Mouse (Mus musculus) heart, embryonic 14.5 days (tissue): ENCODE measurements around the gene Gpx3. TPM values are rescaled to one million over a fixed set of nuclear protein-coding genes. Genes with fewer than 3 reads are reported as not detected.
"Not testable (repeated sequence)": the region's sequence is repeated elsewhere in the genome, so short reads cannot be mapped to it uniquely, and the experiment has no call there.

Experiments used
- ATAC-seq: fragments of 200-750 bp; cut with Nextera tagmentation; 2 replicates; pipeline ENCODE4 v1.8.0; 2017; ENCODE audit warnings: low read depth, moderate TSS enrichment; ENCODE audit not compliant: insufficient number of reproducible peaks, insufficient read depth, low FRiP score
- H3K27ac ChIP-seq, 2 experiments: fragments of 200-500 bp in 1 of 2; fragments of 300-500 bp in 1 of 2; sonication (generic) in 1 of 2; replicated peaks in 1 of 2; 2 replicates each; pipeline ENCODE4 v1.5.1; 2012 to 2014; ENCODE audit warnings: low read depth in 2 of 2, low read length in 2 of 2, control low read depth in 1 of 2, mild to moderate bottlenecking in 1 of 2, mixed read lengths in 1 of 2; ENCODE audit not compliant: control insufficient read depth in 1 of 2, insufficient read depth in 1 of 2
- H3K27me3 ChIP-seq: fragments of 300-500 bp; sonication (generic); 2 replicates; pipeline ENCODE4 v1.6.1; 2014; ENCODE audit warnings: mild to moderate bottlenecking, low read length, control low read depth; ENCODE audit not compliant: control insufficient read depth, insufficient read depth
- H3K36me3 ChIP-seq: fragments of 300-500 bp; sonication (generic); 2 replicates; pipeline ENCODE4 v1.6.1; 2014; ENCODE audit warnings: mild to moderate bottlenecking, control low read depth, low read length, mixed read lengths; ENCODE audit not compliant: control insufficient read depth, insufficient read depth
- H3K4me1 ChIP-seq, 2 experiments: fragments of 200-500 bp in 1 of 2; fragments of 300-500 bp in 1 of 2; sonication (generic) in 1 of 2; 2 replicates each; pipeline ENCODE4 v1.6.1; 2012 to 2014; ENCODE audit warnings: low read length in 2 of 2, control low read depth in 1 of 2, mixed read lengths in 1 of 2; ENCODE audit not compliant: control insufficient read depth in 2 of 2, insufficient read depth in 2 of 2
- H3K4me2 ChIP-seq: fragments of 300-500 bp; sonication (generic); 2 replicates; pipeline ENCODE4 v1.6.1; 2014; ENCODE audit warnings: mild to moderate bottlenecking, low read length
- H3K4me3 ChIP-seq, 2 experiments: fragments of 200-500 bp in 1 of 2; fragments of 300-500 bp in 1 of 2; sonication (generic) in 1 of 2; 2 replicates each; pipeline ENCODE4 v1.5.1; 2012 to 2014; ENCODE audit warnings: low read length in 2 of 2, mild to moderate bottlenecking in 2 of 2, control low read depth in 1 of 2, low read depth in 1 of 2, moderate library complexity in 1 of 2; ENCODE audit not compliant: control insufficient read depth in 1 of 2, insufficient read depth in 1 of 2
- H3K9ac ChIP-seq: fragments of 300-500 bp; sonication (generic); 2 replicates; pipeline ENCODE4 v1.6.1; 2014; ENCODE audit warnings: mild to moderate bottlenecking, low read length
- H3K9me3 ChIP-seq: fragments of 300-500 bp; sonication (generic); 2 replicates; pipeline ENCODE4 v1.6.1; 2016; ENCODE audit warnings: low read length, control low read depth; ENCODE audit not compliant: control insufficient read depth
- WGBS: fragments of 180-500 bp; shearing (Covaris S2); extraction: QIAGEN DNeasy Blood & Tissue Kit; methylation state at CpG from one replicate; pipeline ENCODE4 v1.1.7; 2014; 5-methylcytosine and 5-hydroxymethylcytosine counted together
- polyA plus RNA-seq: library from polyadenylated mRNA; unstranded; fragments of >200 nt; fragmentation: Nextera tagmentation; extraction: Ambion mirVana; gene quantifications from 2 replicates; pipeline ENCODE4 v1.2.1, GENCODE M21; 2014

Gene Gpx3
- polyA plus RNA-seq, 1 experiment from 2014 or later, result 1,448 TPM

DNA sequence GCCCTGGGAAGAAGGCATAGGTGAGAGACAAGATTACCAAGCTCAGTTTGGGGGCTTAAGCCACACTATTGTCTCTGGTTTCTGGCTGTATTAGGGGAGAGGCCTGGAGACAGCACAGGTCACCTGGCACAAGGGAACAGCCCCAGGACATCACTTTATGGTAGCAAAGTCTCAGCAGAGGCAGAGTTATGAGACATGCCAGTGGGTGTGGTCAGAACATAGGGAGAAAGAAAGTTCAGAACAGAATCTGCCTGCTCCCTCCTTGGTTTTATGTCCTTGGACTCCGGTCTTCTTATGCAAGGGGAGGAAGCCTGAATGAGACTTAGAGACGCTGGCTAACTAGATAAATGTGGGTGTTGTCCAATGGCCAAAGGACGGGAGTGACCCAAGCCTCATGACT is 42.4 kb downstream of the Gpx3 start:
- Histone ChIP-seq H3K4me3 (no peak overlapping the region), H3K9me3 (no peaks in the 10 kb centered on the region), H3K4me1 (peaks cover 2 to 9% of the 10 kb centered on the region in 2 experiments; a peak in 2 of 4 replicates), H3K27me3 (no peaks in the 10 kb centered on the region), H3K4me2 (no peak overlapping the region), H3K9ac (no peak overlapping the region), H3K27ac (no peak overlapping the region), H3K36me3 (no peaks in the 10 kb centered on the region; the same call in 1 of the 2 replicates)
- no peak for ATAC-seq
- WGBS, result 79% methylated on average over 3 of the region's 3 CpGs

DNA sequence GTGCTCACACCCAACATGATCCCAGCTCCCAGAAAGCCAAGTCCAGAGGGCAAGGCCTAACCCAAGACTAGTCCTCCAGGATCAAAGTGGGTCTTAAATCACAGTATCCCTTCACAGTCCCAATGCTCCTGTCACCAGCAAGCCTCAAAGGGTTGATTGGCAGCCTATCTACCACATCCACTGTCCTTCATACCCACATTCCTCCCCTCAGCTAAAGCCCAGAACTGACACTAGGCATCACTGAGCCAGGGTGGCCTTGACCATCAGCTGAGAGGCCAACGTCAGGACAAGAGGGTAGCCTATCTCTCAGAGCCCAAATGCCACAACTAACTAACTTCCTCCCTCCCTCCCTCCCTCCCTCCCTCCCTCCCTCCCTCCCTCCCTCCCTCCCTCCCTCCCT is 47.5 kb downstream of the Gpx3 start:
- Histone ChIP-seq H3K27me3 (no peaks in the 10 kb centered on the region), H3K9ac (no peak overlapping the region), H3K27ac (no peak overlapping the region), H3K4me1 (peaks cover 21 to 31% of the 10 kb centered on the region in 2 experiments), H3K9me3 (no peaks in the 10 kb centered on the region), H3K36me3 (peaks cover 2% of the 10 kb centered on the region; the same call in 1 of the 2 replicates), H3K4me2 (no peak overlapping the region), H3K4me3 (no peak overlapping the region)
- WGBS, result 15% methylated on average over 1 of the region's 1 CpGs
- ATAC-seq, result no peak

DNA sequence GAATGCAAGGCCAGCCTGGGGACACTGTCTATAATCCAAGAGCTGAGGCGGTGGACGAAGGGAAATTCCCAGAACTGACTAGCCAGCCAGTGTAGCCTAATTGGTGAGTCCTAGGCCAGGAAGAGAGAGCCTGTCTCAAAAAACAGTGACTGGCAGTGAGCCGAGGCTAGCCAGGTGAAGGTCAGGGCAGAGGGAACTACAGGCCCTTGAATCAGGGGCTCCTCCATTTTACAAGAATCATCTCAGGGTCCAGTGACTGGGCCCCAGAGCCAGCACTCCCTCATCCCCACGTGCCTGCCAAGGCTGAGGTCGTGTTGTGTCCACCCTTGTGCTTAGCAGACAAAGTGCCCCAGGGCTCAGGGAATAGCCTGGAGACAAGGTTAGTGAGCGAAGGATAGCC is 48.4 kb downstream of the Gpx3 start:
- Histone ChIP-seq H3K27ac (0 out of 4 replicates have a peak overlapping the region, but pooled peaks of 1 of the 2 experiments have one; percentile 19), H3K4me2 (no peak overlapping the region), H3K4me3 (no peak overlapping the region), H3K36me3 (peaks cover 2% of the 10 kb centered on the region; the same call in 1 of the 2 replicates), H3K9me3 (no peaks in the 10 kb centered on the region), H3K4me1 (peaks cover 21 to 35% of the 10 kb centered on the region in 2 experiments), H3K27me3 (no peaks in the 10 kb centered on the region), H3K9ac (no peak overlapping the region; the same call in 1 of the 2 replicates)
- ATAC-seq, result no peak
- WGBS, result 71% methylated on average over 6 of the region's 6 CpGs

DNA sequence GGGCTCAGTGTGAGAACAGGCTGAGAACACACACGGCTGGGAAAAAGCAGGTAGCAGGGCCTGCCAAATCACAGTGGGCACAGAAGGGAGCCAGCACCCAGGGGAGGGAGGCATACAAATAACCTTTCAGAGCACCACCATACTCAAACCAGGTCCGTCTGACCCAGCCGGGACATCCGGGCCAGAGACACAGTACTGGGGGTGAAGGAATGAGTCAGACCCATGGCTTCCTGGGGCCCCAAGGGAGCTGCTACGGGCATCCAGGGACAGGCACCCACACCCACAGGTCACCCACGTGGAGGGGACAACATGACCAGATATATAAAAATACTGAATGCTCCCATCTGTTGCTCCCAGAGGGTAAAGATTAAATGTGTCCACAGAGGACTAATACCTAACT is 50.4 kb downstream of the Gpx3 start:
- Histone ChIP-seq H3K27ac (peak overlapping the region; percentile 34 to 42; a peak in 1 of 4 replicates), H3K4me3 (no peak overlapping the region), H3K9me3 (no peaks in the 10 kb centered on the region), H3K4me2 (no peak overlapping the region), H3K4me1 (peaks cover 21 to 35% of the 10 kb centered on the region in 2 experiments), H3K9ac (peak overlapping the region; percentile 4; the same call in 1 of the 2 replicates), H3K27me3 (no peaks in the 10 kb centered on the region), H3K36me3 (0 out of 2 replicates have a peak, but pooled peaks cover 2% of the 10 kb centered on the region)
- 25% methylated on average over 6 of the region's 6 CpGs for WGBS
- ATAC-seq, result no peak

DNA sequence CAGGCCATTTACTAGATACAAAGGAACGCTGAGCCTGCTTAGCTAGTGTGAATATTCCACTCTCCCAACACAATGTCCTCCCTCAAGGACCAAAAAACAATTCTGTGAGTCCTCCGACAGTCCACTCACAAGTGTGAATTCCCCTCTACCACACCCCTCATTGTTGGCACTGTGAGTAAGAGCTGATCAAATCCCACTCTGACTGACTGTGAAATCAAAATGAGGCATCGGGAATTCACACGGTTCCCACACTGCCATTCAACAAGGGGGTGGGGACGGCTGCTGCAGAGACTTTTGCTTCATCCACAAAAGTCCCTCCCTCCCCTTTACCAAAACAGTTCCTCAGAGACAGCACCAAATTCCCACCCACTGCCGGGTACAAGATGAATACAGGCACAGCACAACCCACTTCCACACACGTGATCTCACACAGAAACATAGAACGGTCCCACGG is 51.8 kb downstream of the Gpx3 start:
- Histone ChIP-seq H3K27ac (no peak overlapping the region), H3K9me3 (no peaks in the 10 kb centered on the region), H3K9ac (peak overlapping the region; percentile 30; the same call in 1 of the 2 replicates), H3K4me1 (peaks cover 26 to 43% of the 10 kb centered on the region in 2 experiments), H3K36me3 (0 out of 2 replicates have a peak, but pooled peaks cover 2% of the 10 kb centered on the region), H3K27me3 (no peaks in the 10 kb centered on the region), H3K4me3 (no peak overlapping the region), H3K4me2 (peak overlapping the region; percentile 29)
- WGBS, result 54% methylated on average over 9 of the region's 9 CpGs
- no peak for ATAC-seq

DNA sequence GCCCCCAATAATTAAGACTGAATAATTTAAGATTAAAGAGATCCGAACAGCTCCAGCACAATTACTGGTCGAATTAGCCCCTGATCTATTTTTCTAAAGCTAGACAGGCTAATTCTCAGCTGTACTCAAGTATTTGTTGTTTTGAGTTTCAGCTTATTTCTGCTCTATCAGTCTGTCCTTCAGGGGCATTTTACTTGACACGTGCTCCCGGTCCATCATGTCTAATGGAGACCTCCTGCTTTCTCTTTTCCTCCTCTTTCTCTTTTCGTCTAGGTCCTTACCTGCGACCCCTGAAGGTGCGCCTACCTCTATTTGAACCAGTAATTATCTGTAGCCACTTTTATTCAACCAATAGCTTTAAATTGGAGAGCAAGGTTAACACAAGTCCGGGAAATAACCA is 52.5 kb downstream of the Gpx3 start:
- 0 out of 2 replicates have a peak, but pooled peaks cover 2% of the 10 kb centered on the region for H3K36me3 ChIP-seq
- H3K4me3 ChIP-seq, result no peak overlapping the region
- no peaks in the 10 kb centered on the region for H3K27me3 ChIP-seq
- no peak overlapping the region for H3K27ac ChIP-seq
- no peaks in the 10 kb centered on the region for H3K9me3 ChIP-seq
- 77% methylated on average over 8 of the region's 8 CpGs for WGBS
- ATAC-seq, result no peak
- H3K4me1 ChIP-seq, result peaks cover 26 to 47% of the 10 kb centered on the region in 2 experiments
- peak overlapping the region; percentile 78 for H3K4me2 ChIP-seq
- H3K9ac ChIP-seq, result no peak overlapping the region; the same call in 1 of the 2 replicates

DNA sequence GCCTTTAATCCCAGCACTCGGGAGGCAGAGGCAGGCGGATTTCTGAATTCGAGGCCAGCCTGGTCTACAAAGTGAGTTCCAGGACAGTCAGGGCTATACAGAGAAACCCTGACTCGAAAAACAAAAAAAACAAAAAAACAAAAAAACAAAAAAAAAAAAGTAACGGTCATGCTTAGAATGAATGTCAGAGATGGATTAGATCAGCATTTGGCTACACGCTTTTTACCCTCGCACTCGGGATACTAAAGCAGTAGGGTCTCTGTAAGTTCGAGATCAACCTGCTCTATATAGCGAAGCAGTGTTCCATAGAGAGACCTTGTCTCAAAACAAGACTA is 53.1 kb downstream of the Gpx3 start:
- not testable (repeated sequence) for H3K36me3 ChIP-seq, H3K9me3 ChIP-seq, H3K27me3 ChIP-seq, ATAC-seq
- Histone ChIP-seq H3K9ac (peak overlapping the region; percentile 86), H3K4me1 (peaks cover 26 to 46% of the 10 kb centered on the region in 2 experiments), H3K4me2 (peak overlapping the region; percentile 78), H3K4me3 (peak overlapping the region; percentile 85 to 97), H3K27ac (peak overlapping the region; percentile 90 to 91; a peak in 3 of 4 replicates)
- WGBS, result 42% methylated on average over 10 of the region's 10 CpGs
